Mouse (Mus musculus) embryonic facial prominence, embryonic 10.5 days (tissue): ENCODE results near the gene Endou. TPM values are rescaled to one million over a fixed set of nuclear protein-coding genes. Genes with fewer than 3 reads are reported as not detected.
A peak's percentile ranks its signal among the peaks of the same experiment; 100 is the strongest.

Source experiments
- DNase-seq: peaks from one replicate; pipeline ENCODE4 v3.0.0-alpha.2; 2017; ENCODE audit warnings: low spot score
- H3K27ac ChIP-seq: fragments of 300-500 bp; sonication (generic); replicated peaks from 2 replicates; pipeline ENCODE4 v1.5.1; 2016; ENCODE audit warnings: mild to moderate bottlenecking
- H3K27me3 ChIP-seq: fragments of 300-500 bp; sonication (generic); replicated peaks from 2 replicates; pipeline ENCODE4 v1.6.1; 2016; ENCODE audit warnings: low read depth, mild to moderate bottlenecking; ENCODE audit not compliant: poor library complexity, severe bottlenecking
- H3K36me3 ChIP-seq: fragments of 300-500 bp; sonication (generic); replicated peaks from 2 replicates; pipeline ENCODE4 v1.6.1; 2016; ENCODE audit warnings: mild to moderate bottlenecking, moderate library complexity
- H3K4me1 ChIP-seq: fragments of 300-500 bp; sonication (generic); 2 replicates; pipeline ENCODE4 v1.6.1; 2016
- H3K4me3 ChIP-seq: fragments of 300-500 bp; sonication (generic); 2 replicates; pipeline ENCODE4 v1.5.1; 2016; ENCODE audit warnings: mild to moderate bottlenecking, moderate library complexity
- H3K9me3 ChIP-seq: fragments of 300-500 bp; sonication (generic); 2 replicates; pipeline ENCODE4 v1.6.1; 2016; ENCODE audit warnings: mild to moderate bottlenecking
- WGBS: fragments of 180-500 bp; shearing (Covaris S2); methylation state at CpG from one replicate; pipeline ENCODE4 v1.1.7; 2016; 5-methylcytosine and 5-hydroxymethylcytosine counted together
- polyA plus RNA-seq: library from polyadenylated mRNA; unstranded; fragments of >200 nt; fragmentation: Nextera tagmentation; extraction: Ambion mirVana; gene quantifications from 2 replicates; pipeline ENCODE4 v1.2.1, GENCODE M21; 2016

Gene Endou
- polyA plus RNA-seq, 1 experiment from 2014 or later = 0.06 TPM

- Histone ChIP-seq H3K27ac (no peak overlapping the region), H3K36me3 (no peaks in the 10 kb centered on the region), H3K4me1 (peaks cover 30% of the 10 kb centered on the region), H3K4me3 (no peak overlapping the region), H3K27me3 (no peaks in the 10 kb centered on the region), H3K9me3 (no peaks in the 10 kb centered on the region)
- DNase-seq = no peak
- 87% methylated on average over 13 of the region's 13 CpGs for WGBS
These were observed 18.7 kb upstream of the Endou start for GRCm38 (mm10) chr15:97749841-97750240.

GRCm38 (mm10) chr15:97749397-97749796, 18.3 kb upstream of the Endou start:
- H3K4me3 ChIP-seq = no peak overlapping the region
- no peak for DNase-seq
- no peaks in the 10 kb centered on the region for H3K36me3 ChIP-seq
- WGBS = 89% methylated on average over 9 of the region's 9 CpGs
- H3K9me3 ChIP-seq = no peaks in the 10 kb centered on the region
- H3K4me1 ChIP-seq = peaks cover 27% of the 10 kb centered on the region
- no peaks in the 10 kb centered on the region for H3K27me3 ChIP-seq
- H3K27ac ChIP-seq = no peak overlapping the region

- DNase-seq = no peak
- Histone ChIP-seq H3K36me3 (no peaks in the 10 kb centered on the region), H3K9me3 (no peaks in the 10 kb centered on the region), H3K27ac (no peak overlapping the region), H3K4me3 (no peak overlapping the region), H3K4me1 (peaks cover 27% of the 10 kb centered on the region), H3K27me3 (no peaks in the 10 kb centered on the region)
- whole genome bisulfite sequencing = 89% methylated on average over 4 of the region's 4 CpGs
These were observed 17.8 kb upstream of the Endou start for GRCm38 (mm10) chr15:97748964-97749363.

- Histone ChIP-seq H3K27me3 (no peaks in the 10 kb centered on the region), H3K36me3 (no peaks in the 10 kb centered on the region), H3K27ac (no peak overlapping the region), H3K4me3 (no peak overlapping the region), H3K4me1 (peaks cover 26% of the 10 kb centered on the region), H3K9me3 (no peaks in the 10 kb centered on the region)
- DNase-seq = no peak
- 57% methylated on average over 10 of the region's 10 CpGs for WGBS
These were observed 17.2 kb upstream of the Endou start for GRCm38 (mm10) chr15:97748309-97748708.

GRCm38 (mm10) chr15:97747486-97747885, 16.3 kb upstream of the Endou start:
- Histone ChIP-seq H3K36me3 (no peaks in the 10 kb centered on the region), H3K27ac (no peak overlapping the region), H3K4me3 (no peak overlapping the region), H3K27me3 (no peaks in the 10 kb centered on the region), H3K9me3 (no peaks in the 10 kb centered on the region), H3K4me1 (peaks cover 26% of the 10 kb centered on the region)
- 91% methylated on average over 4 of the region's 4 CpGs for whole genome bisulfite sequencing
- DNase-seq = no peak

GRCm38 (mm10) chr15:97746748-97747147, 15.6 kb upstream of the Endou start:
- Histone ChIP-seq H3K4me3 (no peak overlapping the region), H3K9me3 (no peaks in the 10 kb centered on the region), H3K27ac (no peak overlapping the region), H3K36me3 (no peaks in the 10 kb centered on the region), H3K27me3 (no peaks in the 10 kb centered on the region), H3K4me1 (peaks cover 33% of the 10 kb centered on the region)
- DNase-seq = no peak
- WGBS = 94% methylated on average over 24 of the region's 24 CpGs

- peaks cover 35% of the 10 kb centered on the region for H3K4me1 ChIP-seq
- H3K27ac ChIP-seq = no peak overlapping the region
- no peak overlapping the region for H3K4me3 ChIP-seq
- no peak for DNase-seq
- no peaks in the 10 kb centered on the region for H3K36me3 ChIP-seq
- no peaks in the 10 kb centered on the region for H3K27me3 ChIP-seq
- no peaks in the 10 kb centered on the region for H3K9me3 ChIP-seq
- WGBS = 91% methylated on average over 10 of the region's 10 CpGs
These were observed 15.1 kb upstream of the Endou start for GRCm38 (mm10) chr15:97746278-97746677.

- peaks cover 28% of the 10 kb centered on the region for H3K4me1 ChIP-seq
- no peak for DNase-seq
- no peaks in the 10 kb centered on the region for H3K9me3 ChIP-seq
- 80% methylated on average over 10 of the region's 10 CpGs for WGBS
- H3K27me3 ChIP-seq = no peaks in the 10 kb centered on the region
- no peaks in the 10 kb centered on the region for H3K36me3 ChIP-seq
- 0 out of 2 replicates have a peak overlapping the region, but pooled peaks have one; percentile 30 for H3K27ac ChIP-seq
- H3K4me3 ChIP-seq = no peak overlapping the region
These were observed 14.2 kb upstream of the Endou start for GRCm38 (mm10) chr15:97745331-97745730.

- no peak for DNase-seq
- 82% methylated on average over 10 of the region's 10 CpGs for WGBS
These were observed 13.8 kb upstream of the Endou start for GRCm38 (mm10) chr15:97744930-97745329.

GRCm38 (mm10) chr15:97743961-97744525, 12.9 kb upstream of the Endou start:
- no peaks in the 10 kb centered on the region for H3K9me3 ChIP-seq
- no peak for DNase-seq
- no peaks in the 10 kb centered on the region for H3K36me3 ChIP-seq
- 74% methylated on average over 12 of the region's 12 CpGs for WGBS
- H3K27ac ChIP-seq = peak overlapping the region; percentile 25; the same call in 1 of the 2 replicates
- no peak overlapping the region for H3K4me3 ChIP-seq
- no peaks in the 10 kb centered on the region for H3K27me3 ChIP-seq
- H3K4me1 ChIP-seq = peaks cover 26% of the 10 kb centered on the region

More at GRCm38 (mm10) chr15:97744930-97745329, 13.8 kb upstream of the Endou start:
- Histone ChIP-seq H3K36me3 (no peaks in the 10 kb centered on the region), H3K4me3 (no peak overlapping the region), H3K9me3 (no peaks in the 10 kb centered on the region), H3K27me3 (no peaks in the 10 kb centered on the region), H3K4me1 (peaks cover 26% of the 10 kb centered on the region), H3K27ac (0 out of 2 replicates have a peak overlapping the region, but pooled peaks have one; percentile 30)

GRCm38 (mm10) chr15:97743210-97743609, 12.1 kb upstream of the Endou start:
- Histone ChIP-seq H3K4me1 (peaks cover 23% of the 10 kb centered on the region), H3K36me3 (no peaks in the 10 kb centered on the region), H3K4me3 (no peak overlapping the region), H3K9me3 (no peaks in the 10 kb centered on the region), H3K27ac (no peak overlapping the region), H3K27me3 (no peaks in the 10 kb centered on the region)
- 89% methylated on average over 5 of the region's 5 CpGs for WGBS
- no peak for DNase-seq

GRCm38 (mm10) chr15:97742600-97742999, 11.5 kb upstream of the Endou start:
- Histone ChIP-seq H3K4me3 (no peak overlapping the region), H3K27me3 (no peaks in the 10 kb centered on the region), H3K9me3 (no peaks in the 10 kb centered on the region), H3K4me1 (peaks cover 21% of the 10 kb centered on the region), H3K36me3 (no peaks in the 10 kb centered on the region), H3K27ac (no peak overlapping the region)
- WGBS = 71% methylated on average over 4 of the region's 4 CpGs
- DNase-seq = no peak

GRCm38 (mm10) chr15:97742074-97742473, 10.9 kb upstream of the Endou start:
- H3K27ac ChIP-seq = no peak overlapping the region
- 74% methylated on average over 7 of the region's 7 CpGs for WGBS

More at GRCm38 (mm10) chr15:97742074-97742473, 10.9 kb upstream of the Endou start:
- H3K4me3 ChIP-seq = no peak overlapping the region
- H3K27me3 ChIP-seq = no peaks in the 10 kb centered on the region
- H3K36me3 ChIP-seq = no peaks in the 10 kb centered on the region
- DNase-seq = no peak
- H3K9me3 ChIP-seq = no peaks in the 10 kb centered on the region
- peaks cover 21% of the 10 kb centered on the region for H3K4me1 ChIP-seq
